Mouse (Mus musculus) lung, postnatal 0 days (tissue): ENCODE data around the gene Aff4.

ENCODE experiments used
- CTCF ChIP-seq: IDR thresholded peaks from 2 replicates; pipeline ENCODE4 v1.5.1; 2016; ENCODE audit warnings: antibody characterized with exemption, mild to moderate bottlenecking
- EP300 ChIP-seq: IDR thresholded peaks from 2 replicates; pipeline ENCODE4 v1.6.1; 2016; ENCODE audit warnings: antibody characterized with exemption, mild to moderate bottlenecking, control low read depth

DNA sequence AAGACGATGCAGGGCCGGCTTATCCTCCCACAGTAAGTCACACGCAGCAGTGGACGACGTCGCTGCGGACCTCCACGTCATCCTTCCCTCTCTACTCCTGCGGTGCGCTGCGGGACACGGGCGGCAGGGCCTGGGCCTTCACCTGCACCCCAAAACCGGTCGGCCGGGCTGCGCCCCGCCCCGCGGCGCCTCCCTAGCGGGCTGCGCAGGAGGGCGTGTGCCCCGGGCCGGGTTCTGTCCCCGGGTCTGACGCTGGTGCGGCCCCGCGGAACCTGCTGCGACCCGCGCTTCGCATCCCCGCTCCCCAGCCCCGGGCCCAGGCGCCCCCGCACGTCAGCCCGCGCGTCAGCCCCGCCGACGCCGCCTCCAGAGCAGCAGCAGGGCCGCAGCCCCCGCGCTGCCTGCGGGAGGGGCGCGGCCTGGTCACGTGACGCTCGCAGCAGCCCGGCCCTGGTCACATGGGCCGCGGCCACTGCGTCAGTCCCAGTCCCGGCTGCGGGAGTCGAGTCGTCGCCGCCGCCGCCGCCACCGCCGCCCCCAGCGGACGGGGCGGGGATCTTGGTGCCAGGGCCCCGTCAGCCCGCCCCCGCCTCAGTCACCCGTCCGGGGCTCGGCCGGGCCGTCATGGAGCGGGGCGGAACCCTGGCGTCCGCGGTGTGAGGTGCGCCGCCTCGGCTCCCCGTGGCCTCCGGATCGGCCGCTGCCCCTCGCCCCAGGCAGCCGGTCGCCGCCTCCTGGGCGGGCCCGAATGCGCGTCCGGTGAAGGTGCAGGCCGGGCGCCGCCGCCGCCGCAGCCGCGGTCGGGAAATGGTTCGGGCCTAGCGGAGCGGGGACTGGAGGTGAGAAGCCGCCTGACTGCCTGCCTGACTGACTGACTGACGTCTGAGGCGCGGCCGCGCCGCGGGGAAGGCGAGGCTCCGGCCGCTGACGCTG is at the start of gene Aff4:
- TF ChIP-seq CTCF (no peak), EP300 (no peak)
